Mouse (Mus musculus) small intestine, adult 2 months (tissue): ENCODE data around the gene Ntm.

Experiments
- CTCF ChIP-seq: fragments of 200-500 bp; IDR thresholded peaks from 2 replicates; pipeline ENCODE4 v1.5.1; 2012; ENCODE audit warnings: low read depth, mild to moderate bottlenecking, control low read depth, inconsistent platforms, low read length, moderate library complexity, mixed read lengths; ENCODE audit not compliant: insufficient replicate concordance, insufficient read length; ENCODE audit errors: extremely low read depth
- POLR2A ChIP-seq: fragments of 200-500 bp; IDR thresholded peaks from 2 replicates; pipeline ENCODE4 v1.6.1; 2012; ENCODE audit warnings: low read depth, mild to moderate bottlenecking, control low read depth, inconsistent platforms, low read length, moderate library complexity

DNA sequence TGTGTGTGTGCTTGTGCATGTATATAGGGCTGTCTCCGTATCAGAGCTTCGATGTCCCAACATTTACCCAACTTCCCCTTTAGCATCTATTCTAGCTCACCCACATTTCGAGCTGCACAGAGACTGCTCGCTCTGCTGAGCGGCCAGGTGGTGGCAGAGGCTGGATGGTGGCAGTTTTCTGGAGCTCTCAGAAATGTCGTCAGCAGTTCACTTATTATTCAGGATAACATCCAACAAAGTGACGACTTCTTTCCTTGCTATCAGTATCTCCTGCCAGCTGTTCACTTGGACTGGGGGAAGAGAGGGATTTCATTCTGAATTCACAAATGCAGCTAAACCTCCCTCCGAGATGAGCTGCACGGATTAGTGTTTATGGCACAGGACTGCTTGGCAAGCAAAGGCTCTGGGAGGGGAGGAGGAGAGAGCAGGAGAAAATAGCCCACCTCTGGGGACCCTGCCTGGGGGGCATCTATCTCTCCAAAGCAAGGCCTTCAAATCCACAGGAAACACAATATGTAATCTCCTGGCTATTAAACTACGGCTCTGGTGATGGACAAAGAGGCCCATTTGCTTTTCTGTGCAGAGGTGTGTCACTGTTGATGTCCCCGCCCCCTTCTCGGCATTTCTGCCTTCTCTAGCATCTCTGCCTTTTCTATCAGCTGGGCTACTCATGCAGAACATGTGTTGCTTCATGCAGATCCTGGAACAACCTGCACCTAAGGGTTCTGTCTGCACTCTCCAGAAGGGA, 159.8 kb downstream of the Ntm start:
- TF ChIP-seq CTCF (no peak), POLR2A (no peak)
